Mouse (Mus musculus) limb, embryonic 11.5 days (tissue): ENCODE measurements at regions not wholly inside any gene's neighbourhood (a gene's known extent, or its start where the extent isn't known, plus 50 kb on each side); places are given as distances from the start of the nearest gene placed in this dataset.
A peak's percentile ranks its signal among the peaks of the same experiment; 100 is the strongest.
"Not testable (repeated sequence)": the region's sequence is repeated elsewhere in the genome, so short reads cannot be mapped to it uniquely, and the experiment has no call there.

Source experiments
- ATAC-seq: fragments of 200-750 bp; cut with Nextera tagmentation; 2 replicates; pipeline ENCODE4 v1.8.0; 2017; ENCODE audit warnings: low read depth; ENCODE audit not compliant: insufficient number of reproducible peaks, low FRiP score, low TSS enrichment
- DNase-seq: peaks from one replicate; pipeline ENCODE4 v3.0.0-alpha.2; 2015; ENCODE audit warnings: low spot score
- H3K27ac ChIP-seq: fragments of 300-500 bp; sonication (generic); replicated peaks from 2 replicates; pipeline ENCODE4 v1.5.1; 2014; ENCODE audit warnings: low read depth, mild to moderate bottlenecking, low read length
- H3K27me3 ChIP-seq: fragments of 300-500 bp; sonication (generic); 2 replicates; pipeline ENCODE4 v1.6.1; 2014; ENCODE audit warnings: mild to moderate bottlenecking, low read length, mixed read lengths; ENCODE audit not compliant: control insufficient read depth, insufficient read depth
- H3K36me3 ChIP-seq: fragments of 300-500 bp; sonication (generic); 2 replicates; pipeline ENCODE4 v1.6.1; 2014; ENCODE audit warnings: mild to moderate bottlenecking, low read length, moderate library complexity, mixed read lengths; ENCODE audit not compliant: control insufficient read depth, insufficient read depth
- H3K4me1 ChIP-seq: fragments of 300-500 bp; sonication (generic); 2 replicates; pipeline ENCODE4 v1.6.1; 2014; ENCODE audit warnings: low read length, mixed read lengths; ENCODE audit not compliant: control insufficient read depth, insufficient read depth
- H3K4me2 ChIP-seq: fragments of 300-500 bp; sonication (generic); 2 replicates; pipeline ENCODE4 v1.6.1; 2014; ENCODE audit warnings: low read depth, mild to moderate bottlenecking, moderate library complexity; ENCODE audit not compliant: severe bottlenecking
- H3K4me3 ChIP-seq: fragments of 300-500 bp; sonication (generic); 2 replicates; pipeline ENCODE4 v1.5.1; 2014; ENCODE audit warnings: low read depth, low read length
- H3K9ac ChIP-seq: fragments of 300-500 bp; sonication (generic); 2 replicates; pipeline ENCODE4 v1.6.1; 2014; ENCODE audit warnings: mild to moderate bottlenecking, low read length
- H3K9me3 ChIP-seq: fragments of 300-500 bp; sonication (generic); 2 replicates; pipeline ENCODE4 v1.6.1; 2016; ENCODE audit warnings: low read length; ENCODE audit not compliant: control insufficient read depth
- WGBS: fragments of 180-500 bp; shearing (Covaris S2); extraction: QIAGEN DNeasy Blood & Tissue Kit; methylation state at CpG from one replicate; pipeline ENCODE4 v1.1.7; 2014; 5-methylcytosine and 5-hydroxymethylcytosine counted together

DNA sequence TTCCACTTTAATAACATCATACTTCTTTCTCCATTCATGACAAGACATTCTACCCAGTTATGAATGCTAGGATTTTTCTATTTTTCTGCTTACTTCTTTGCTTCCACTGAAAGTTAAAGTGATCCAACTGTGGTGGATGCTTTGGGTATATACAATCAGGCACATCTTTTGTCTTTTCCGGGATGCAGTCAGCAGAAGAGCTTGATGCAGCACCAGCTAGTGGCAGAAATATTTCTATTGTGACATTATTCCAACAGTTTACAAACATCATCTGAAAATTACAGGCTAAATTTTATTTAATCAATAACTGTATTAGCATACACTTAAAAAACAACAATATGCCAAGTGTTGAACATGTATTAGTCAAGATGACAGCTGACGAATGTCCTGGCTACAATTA is 336.3 kb downstream of the Tm4sf1 start:
- Histone ChIP-seq H3K4me1 (no peaks in the 10 kb centered on the region), H3K4me3 (no peak overlapping the region), H3K9me3 (no peaks in the 10 kb centered on the region), H3K36me3 (no peaks in the 10 kb centered on the region), H3K4me2 (no peak overlapping the region), H3K27me3 (no peaks in the 10 kb centered on the region), H3K27ac (no peak overlapping the region), H3K9ac (no peak overlapping the region)
- 89% methylated on average over 2 of the region's 2 CpGs for WGBS
- DNase-seq: no peak
- no peak for ATAC-seq

GRCm38 (mm10) chr3:56964156-56964555 is 337.6 kb downstream of the Tm4sf1 start:
- no peaks in the 10 kb centered on the region for H3K4me1 ChIP-seq
- H3K4me3 ChIP-seq: no peak overlapping the region
- H3K4me2 ChIP-seq: no peak overlapping the region
- H3K9ac ChIP-seq: no peak overlapping the region
- WGBS: 88% methylated on average over 3 of the region's 3 CpGs
- H3K9me3 ChIP-seq: no peaks in the 10 kb centered on the region
- DNase-seq (no peak), ATAC-seq (no peak)
- H3K27me3 ChIP-seq: no peaks in the 10 kb centered on the region
- H3K27ac ChIP-seq: no peak overlapping the region
- no peaks in the 10 kb centered on the region for H3K36me3 ChIP-seq

DNA sequence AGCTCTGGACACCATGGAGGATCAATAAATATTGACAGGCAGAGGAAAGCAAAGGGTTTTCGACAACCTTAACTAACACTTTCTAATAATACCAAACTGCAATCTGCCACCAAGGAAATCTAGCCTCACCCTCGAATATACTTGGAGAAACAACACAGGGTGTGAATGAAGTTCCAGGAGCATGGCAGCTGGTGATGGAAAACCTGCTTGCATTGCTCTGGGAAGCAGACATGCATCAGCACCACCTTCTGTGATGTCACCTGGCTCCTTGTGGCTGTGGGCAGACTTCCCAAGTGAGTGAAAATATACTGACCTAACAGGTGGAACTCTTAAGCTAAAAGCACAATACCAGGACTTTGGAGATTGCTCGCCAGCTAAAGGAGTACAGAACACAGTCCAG is 338.5 kb downstream of the Tm4sf1 start:
- 77% methylated on average over 3 of the region's 3 CpGs for WGBS
- ATAC-seq: no peak
- no peaks in the 10 kb centered on the region for H3K36me3 ChIP-seq
- H3K27me3 ChIP-seq: no peaks in the 10 kb centered on the region
- H3K27ac ChIP-seq: no peak overlapping the region
- no peak overlapping the region for H3K9ac ChIP-seq
- no peak overlapping the region for H3K4me3 ChIP-seq
- DNase-seq: no peak
- H3K9me3 ChIP-seq: no peaks in the 10 kb centered on the region
- H3K4me1 ChIP-seq: no peaks in the 10 kb centered on the region
- H3K4me2 ChIP-seq: no peak overlapping the region

GRCm38 (mm10) chr3:56962248-56963013 is 339.4 kb downstream of the Tm4sf1 start:
- H3K27ac ChIP-seq: no peak overlapping the region
- H3K27me3 ChIP-seq: no peaks in the 10 kb centered on the region
- H3K4me2 ChIP-seq: no peak overlapping the region
- H3K4me1 ChIP-seq: no peaks in the 10 kb centered on the region
- ATAC-seq (no peak), DNase-seq (no peak)
- no peak overlapping the region for H3K9ac ChIP-seq
- no peaks in the 10 kb centered on the region for H3K9me3 ChIP-seq
- no peak overlapping the region for H3K4me3 ChIP-seq
- WGBS: 79% methylated on average over 3 of the region's 3 CpGs
- no peaks in the 10 kb centered on the region for H3K36me3 ChIP-seq

DNA sequence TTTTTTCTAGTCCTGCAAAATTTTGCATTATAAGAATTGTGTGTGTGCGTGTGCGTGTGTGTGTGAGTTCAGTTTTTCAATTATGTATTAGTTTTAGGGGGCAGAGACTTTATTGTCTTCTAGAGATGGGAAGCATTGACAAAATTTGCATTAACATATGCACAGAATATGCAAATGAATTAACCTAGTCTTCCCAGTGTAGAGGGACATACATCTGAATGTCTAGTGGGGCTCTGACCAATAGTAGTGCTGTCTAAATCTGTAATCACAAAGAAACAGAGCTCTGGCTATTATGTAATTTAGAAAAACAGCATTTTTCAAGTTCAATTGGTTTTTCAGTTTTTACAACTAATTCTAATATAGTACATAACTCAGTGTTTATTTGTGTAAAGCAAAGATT is 344.8 kb downstream of the Tm4sf1 start:
- 95% methylated on average over 2 of the region's 2 CpGs for WGBS
- Histone ChIP-seq H3K4me1 (no peaks in the 10 kb centered on the region), H3K9me3 (no peaks in the 10 kb centered on the region), H3K27me3 (no peaks in the 10 kb centered on the region), H3K36me3 (no peaks in the 10 kb centered on the region), H3K27ac (no peak overlapping the region), H3K4me3 (no peak overlapping the region), H3K9ac (no peak overlapping the region), H3K4me2 (no peak overlapping the region)
- DNase-seq: no peak
- ATAC-seq: no peak

GRCm38 (mm10) chr3:56955799-56956121 is 346.0 kb downstream of the Tm4sf1 start:
- Histone ChIP-seq H3K4me1 (no peaks in the 10 kb centered on the region), H3K4me2 (no peak overlapping the region), H3K27me3 (no peaks in the 10 kb centered on the region), H3K9ac (no peak overlapping the region), H3K9me3 (no peaks in the 10 kb centered on the region), H3K27ac (no peak overlapping the region), H3K36me3 (no peaks in the 10 kb centered on the region), H3K4me3 (no peak overlapping the region)
- ATAC-seq (no peak), DNase-seq (no peak)
- 72% methylated on average over 2 of the region's 2 CpGs for WGBS

DNA sequence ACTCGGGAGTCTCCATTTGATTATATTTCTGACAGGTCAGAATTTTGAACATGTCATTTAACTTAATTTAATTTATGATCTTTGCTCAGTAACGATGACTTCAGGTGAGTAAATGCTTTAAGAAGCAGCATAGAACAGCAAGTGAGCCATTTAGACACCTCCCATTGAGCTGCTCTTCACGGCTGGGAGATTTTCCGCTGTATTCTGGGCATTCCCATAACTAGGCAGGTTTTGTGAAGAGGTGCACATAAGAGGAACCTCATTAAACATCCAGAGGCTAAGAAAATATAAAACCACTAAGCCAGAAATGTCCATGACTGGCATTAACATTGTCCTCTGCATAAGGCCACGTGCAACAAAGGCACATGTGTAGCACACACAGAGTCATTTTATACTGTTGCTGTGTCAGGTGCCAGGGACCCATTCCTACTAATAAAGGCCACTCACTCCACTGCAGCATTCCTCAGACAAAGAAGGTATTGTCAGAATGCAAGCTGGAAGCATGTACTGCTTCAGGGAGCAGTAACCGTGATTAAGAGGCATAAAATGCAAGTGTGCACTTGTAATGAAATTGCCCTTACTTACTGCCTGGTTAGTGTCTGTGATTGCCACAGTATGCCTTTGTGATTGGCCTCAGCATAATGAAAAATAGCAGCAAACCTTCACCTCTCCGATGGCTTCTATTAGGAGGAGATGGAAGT is 346.5 kb downstream of the Tm4sf1 start:
- no peak overlapping the region for H3K4me2 ChIP-seq
- ATAC-seq: peak; percentile 67; the same call in 1 of the 2 replicates
- H3K36me3 ChIP-seq: no peaks in the 10 kb centered on the region
- no peaks in the 10 kb centered on the region for H3K27me3 ChIP-seq
- 61% methylated on average over 7 of the region's 7 CpGs for WGBS
- DNase-seq: no peak
- no peaks in the 10 kb centered on the region for H3K4me1 ChIP-seq
- H3K9ac ChIP-seq: no peak overlapping the region
- no peak overlapping the region for H3K4me3 ChIP-seq
- H3K27ac ChIP-seq: no peak overlapping the region
- no peaks in the 10 kb centered on the region for H3K9me3 ChIP-seq

GRCm38 (mm10) chr3:56942557-56942956 is 359.2 kb downstream of the Tm4sf1 start:
- not testable (repeated sequence) for H3K27ac ChIP-seq, ATAC-seq, DNase-seq, H3K9me3 ChIP-seq, H3K4me3 ChIP-seq, H3K4me1 ChIP-seq, H3K36me3 ChIP-seq, H3K4me2 ChIP-seq, H3K9ac ChIP-seq, H3K27me3 ChIP-seq
- WGBS: no CpG with 5 or more reads among the region's 1 CpGs
